Mouse (Mus musculus): ENCODE measurements around the gene Dlgap4. TPM values are rescaled to one million over a fixed set of nuclear protein-coding genes. Genes with fewer than 3 reads are reported as not detected.

Gene Dlgap4
- polyA plus RNA-seq, 1 experiment, result 47.1 TPM

GRCm38 (mm10) chr2:156645145-156645544 lies 31.6 kb downstream of the Dlgap4 start:
- Histone ChIP-seq H3K27ac (ENCODE audit: insufficient read depth, low read depth, low read length) (no peak overlapping the region), H3K36me3 (ENCODE audit: control insufficient read depth, insufficient read depth, low read length) (no peaks in the 10 kb centered on the region), H3K4me3 (ENCODE audit: low read depth, low read length) (no peak overlapping the region), H3K27me3 (ENCODE audit: control insufficient read depth, insufficient read depth, low read length) (no peaks in the 10 kb centered on the region; the same call in 1 of the 2 replicates), H3K4me1 (ENCODE audit: control insufficient read depth, insufficient read depth, insufficient read length, low read length) (no peaks in the 10 kb centered on the region)
- TF ChIP-seq CTCF (IDR thresholded peaks at IDR 0.05; ENCODE audit: extremely low read depth, insufficient read length, insufficient replicate concordance, low read depth, low read length), result no peak
- WGBS, result 66% methylated on average over 6 of the region's 6 CpGs

- no peak overlapping the region for H3K4me3 ChIP-seq (ENCODE audit: low read depth, low read length)
- TF ChIP-seq POLR2A (IDR thresholded peaks at IDR 0.05; ENCODE audit: low read depth, low read length) (no peak), CTCF (IDR thresholded peaks at IDR 0.05; ENCODE audit: extremely low read depth, insufficient read length, insufficient replicate concordance, low read depth, low read length) (no peak)
- no peaks in the 10 kb centered on the region for H3K4me1 ChIP-seq (ENCODE audit: control insufficient read depth, insufficient read depth, insufficient read length, low read length)
- no peaks in the 10 kb centered on the region; the same call in 1 of the 2 replicates for H3K27me3 ChIP-seq (ENCODE audit: control insufficient read depth, insufficient read depth, low read length)
- no peaks in the 10 kb centered on the region for H3K36me3 ChIP-seq (ENCODE audit: control insufficient read depth, insufficient read depth, low read length)
- no peak overlapping the region for H3K27ac ChIP-seq (ENCODE audit: insufficient read depth, low read depth, low read length)
- WGBS, result 62% methylated on average over 5 of the region's 5 CpGs
Observed at GRCm38 (mm10) chr2:156646877-156647276, 33.4 kb downstream of the Dlgap4 start.

- H3K27me3 ChIP-seq (ENCODE audit: control insufficient read depth, insufficient read depth, low read length), result no peaks in the 10 kb centered on the region; the same call in 1 of the 2 replicates
- no peaks in the 10 kb centered on the region for H3K36me3 ChIP-seq (ENCODE audit: control insufficient read depth, insufficient read depth, low read length)
- no peak overlapping the region for H3K4me3 ChIP-seq (ENCODE audit: low read depth, low read length)
- H3K4me1 ChIP-seq (ENCODE audit: control insufficient read depth, insufficient read depth, insufficient read length, low read length), result no peaks in the 10 kb centered on the region
- TF ChIP-seq CTCF (IDR thresholded peaks at IDR 0.05; ENCODE audit: extremely low read depth, insufficient read length, insufficient replicate concordance, low read depth, low read length) (no peak), POLR2A (IDR thresholded peaks at IDR 0.05; ENCODE audit: low read depth, low read length) (no peak)
- no peak overlapping the region for H3K27ac ChIP-seq (ENCODE audit: insufficient read depth, low read depth, low read length)
- WGBS, result 49% methylated on average over 5 of the region's 5 CpGs
Observed at GRCm38 (mm10) chr2:156648042-156648441, 34.5 kb downstream of the Dlgap4 start.

GRCm38 (mm10) chr2:156649450-156649849 lies 35.9 kb downstream of the Dlgap4 start:
- Histone ChIP-seq H3K27me3 (ENCODE audit: control insufficient read depth, insufficient read depth, low read length) (no peaks in the 10 kb centered on the region; the same call in 1 of the 2 replicates), H3K4me1 (ENCODE audit: control insufficient read depth, insufficient read depth, insufficient read length, low read length) (no peaks in the 10 kb centered on the region), H3K27ac (ENCODE audit: insufficient read depth, low read depth, low read length) (no peak overlapping the region), H3K36me3 (ENCODE audit: control insufficient read depth, insufficient read depth, low read length) (no peaks in the 10 kb centered on the region), H3K4me3 (ENCODE audit: low read depth, low read length) (no peak overlapping the region)
- TF ChIP-seq CTCF (IDR thresholded peaks at IDR 0.05; ENCODE audit: extremely low read depth, insufficient read length, insufficient replicate concordance, low read depth, low read length) (no peak), POLR2A (IDR thresholded peaks at IDR 0.05; ENCODE audit: low read depth, low read length) (no peak)
- WGBS, result 75% methylated on average over 5 of the region's 5 CpGs

GRCm38 (mm10) chr2:156651019-156651418 lies 37.5 kb downstream of the Dlgap4 start:
- H3K27ac ChIP-seq (ENCODE audit: insufficient read depth, low read depth, low read length), result no peak overlapping the region
- H3K36me3 ChIP-seq (ENCODE audit: control insufficient read depth, insufficient read depth, low read length), result no peaks in the 10 kb centered on the region
- H3K4me1 ChIP-seq (ENCODE audit: control insufficient read depth, insufficient read depth, insufficient read length, low read length), result no peaks in the 10 kb centered on the region
- no peaks in the 10 kb centered on the region for H3K27me3 ChIP-seq (ENCODE audit: control insufficient read depth, insufficient read depth, low read length)
- 64% methylated on average over 6 of the region's 6 CpGs for WGBS
- TF ChIP-seq POLR2A (IDR thresholded peaks at IDR 0.05; ENCODE audit: low read depth, low read length) (no peak), CTCF (IDR thresholded peaks at IDR 0.05; ENCODE audit: extremely low read depth, insufficient read length, insufficient replicate concordance, low read depth, low read length) (no peak)
- H3K4me3 ChIP-seq (ENCODE audit: low read depth, low read length), result no peak overlapping the region

GRCm38 (mm10) chr2:156652841-156653240 lies 39.3 kb downstream of the Dlgap4 start:
- 13% methylated on average over 8 of the region's 8 CpGs for WGBS
- no peaks in the 10 kb centered on the region for H3K36me3 ChIP-seq (ENCODE audit: control insufficient read depth, insufficient read depth, low read length)
- H3K27me3 ChIP-seq (ENCODE audit: control insufficient read depth, insufficient read depth, low read length), result no peaks in the 10 kb centered on the region
- TF ChIP-seq CTCF (IDR thresholded peaks at IDR 0.05; ENCODE audit: extremely low read depth, insufficient read length, insufficient replicate concordance, low read depth, low read length) (no peak), POLR2A (IDR thresholded peaks at IDR 0.05; ENCODE audit: low read depth, low read length) (no peak)
- no peak overlapping the region for H3K27ac ChIP-seq (ENCODE audit: insufficient read depth, low read depth, low read length)
- no peak overlapping the region for H3K4me3 ChIP-seq (ENCODE audit: low read depth, low read length)
- no peaks in the 10 kb centered on the region for H3K4me1 ChIP-seq (ENCODE audit: control insufficient read depth, insufficient read depth, insufficient read length, low read length)

GRCm38 (mm10) chr2:156654148-156654547 lies 40.6 kb downstream of the Dlgap4 start:
- Histone ChIP-seq H3K4me3 (ENCODE audit: low read depth, low read length) (no peak overlapping the region), H3K4me1 (ENCODE audit: control insufficient read depth, insufficient read depth, insufficient read length, low read length) (no peaks in the 10 kb centered on the region), H3K27me3 (ENCODE audit: control insufficient read depth, insufficient read depth, low read length) (no peaks in the 10 kb centered on the region), H3K36me3 (ENCODE audit: control insufficient read depth, insufficient read depth, low read length) (no peaks in the 10 kb centered on the region), H3K27ac (ENCODE audit: insufficient read depth, low read depth, low read length) (no peak overlapping the region)
- no peak for TF ChIP-seq CTCF (IDR thresholded peaks at IDR 0.05; ENCODE audit: extremely low read depth, insufficient read length, insufficient replicate concordance, low read depth, low read length)
- TF ChIP-seq POLR2A (IDR thresholded peaks at IDR 0.05; ENCODE audit: low read depth, low read length), result no peak
- WGBS, result 78% methylated on average over 5 of the region's 5 CpGs

- Histone ChIP-seq H3K4me3 (ENCODE audit: low read depth, low read length) (no peak overlapping the region), H3K27ac (ENCODE audit: insufficient read depth, low read depth, low read length) (no peak overlapping the region), H3K4me1 (ENCODE audit: control insufficient read depth, insufficient read depth, insufficient read length, low read length) (no peaks in the 10 kb centered on the region), H3K36me3 (ENCODE audit: control insufficient read depth, insufficient read depth, low read length) (no peaks in the 10 kb centered on the region), H3K27me3 (ENCODE audit: control insufficient read depth, insufficient read depth, low read length) (no peaks in the 10 kb centered on the region)
- WGBS, result 57% methylated on average over 5 of the region's 5 CpGs
- TF ChIP-seq POLR2A (IDR thresholded peaks at IDR 0.05; ENCODE audit: low read depth, low read length) (no peak), CTCF (IDR thresholded peaks at IDR 0.05; ENCODE audit: extremely low read depth, insufficient read length, insufficient replicate concordance, low read depth, low read length) (no peak)
Observed at GRCm38 (mm10) chr2:156655626-156656025, 42.1 kb downstream of the Dlgap4 start.

Measured in small intestine, adult 2 months (tissue).